Mouse (Mus musculus) gastrocnemius, postnatal 14 days (tissue): ENCODE measurements around the gene Fndc10. TPM values are rescaled to one million over a fixed set of nuclear protein-coding genes. Genes with fewer than 3 reads are reported as not detected.
"Not testable (repeated sequence)": the region's sequence is repeated elsewhere in the genome, so short reads cannot be mapped to it uniquely, and the experiment has no call there.

Experiments used
- DNase-seq: peaks from one replicate; pipeline ENCODE4 v3.0.0; 2021; ENCODE audit warnings: mixed read lengths
- intact Hi-C: fragments of 180-260 bp; cut with DNase I; formaldehyde crosslinking; loops from one replicate; pipeline ENCODE4 v1.15.1; 2025; ENCODE audit warnings: low total_unique reads
- total RNA-seq, 2 experiments: library from RNA; stranded (reverse); gene quantifications; 2 replicates each; pipeline ENCODE4 v1.2.3; 2021

Fndc10 gene
- total RNA-seq, 2 experiments from 2014 or later: 2.8 to 3.9 TPM

GRCm38 (mm10) chr4:155675991-155676390 is 18.2 kb upstream of the Fndc10 start:
- DNase-seq: no peak
- intact Hi-C loops: no loop called here

- DNase-seq, intact Hi-C loops: not testable (repeated sequence)
Measured at GRCm38 (mm10) chr4:155683670-155684277, 10.4 kb upstream of the Fndc10 start.

- intact Hi-C loops: not testable (repeated sequence)
Measured at GRCm38 (mm10) chr4:155687764-155688163, 6.4 kb upstream of the Fndc10 start.

GRCm38 (mm10) chr4:155690571-155691375 is 3.4 kb upstream of the Fndc10 start:
- intact Hi-C loops: no loop called here

More at GRCm38 (mm10) chr4:155687764-155688163, 6.4 kb upstream of the Fndc10 start:
- not testable (repeated sequence) for DNase-seq

GRCm38 (mm10) chr4:155692421-155692820 is 1.7 kb upstream of the Fndc10 start:
- no peak for DNase-seq
- intact Hi-C loops: no loop called here

More at GRCm38 (mm10) chr4:155690571-155691375, 3.4 kb upstream of the Fndc10 start:
- DNase-seq: no peak

- peak; percentile 63 for DNase-seq
- intact Hi-C loops: no loop called here
Measured at GRCm38 (mm10) chr4:155694482-155695401, 600 bp downstream of the Fndc10 start.

- DNase-seq: no peak
- intact Hi-C loops: no loop called here
Measured at GRCm38 (mm10) chr4:155695531-155696062, 1.5 kb downstream of the Fndc10 start.

- no peak for DNase-seq
- intact Hi-C loops: no loop called here
Measured at GRCm38 (mm10) chr4:155696261-155697255, 2.4 kb downstream of the Fndc10 start.

GRCm38 (mm10) chr4:155700425-155700824 is 6.3 kb downstream of the Fndc10 start:
- no peak for DNase-seq
- intact Hi-C loops: no loop called here

- intact Hi-C loops: no loop called here
Measured at GRCm38 (mm10) chr4:155703425-155703929, 9.3 kb downstream of the Fndc10 start.

GRCm38 (mm10) chr4:155704721-155705591 is 10.8 kb downstream of the Fndc10 start, which contains the start of gene Ssu72:
Gene Ssu72, plus strand, starts transcription at chr4:155704800.
- peak; percentile 92 for DNase-seq
- intact Hi-C loops: no loop called here

More at GRCm38 (mm10) chr4:155703425-155703929, 9.3 kb downstream of the Fndc10 start:
- DNase-seq: no peak

- intact Hi-C loops: no loop called here
- DNase-seq: peak; percentile 37
Measured at GRCm38 (mm10) chr4:155705592-155705929, 11.4 kb downstream of the Fndc10 start.

GRCm38 (mm10) chr4:155708582-155708981 is 14.4 kb downstream of the Fndc10 start:
- no peak for DNase-seq
- intact Hi-C loops: no loop called here

GRCm38 (mm10) chr4:155708988-155709387 is 14.8 kb downstream of the Fndc10 start:
- intact Hi-C loops: no loop called here

GRCm38 (mm10) chr4:155710521-155711252 is 16.5 kb downstream of the Fndc10 start:
- no peak for DNase-seq
- intact Hi-C loops: no loop called here

More at GRCm38 (mm10) chr4:155708988-155709387, 14.8 kb downstream of the Fndc10 start:
- no peak for DNase-seq

GRCm38 (mm10) chr4:155721668-155722083 is 27.5 kb downstream of the Fndc10 start:
- DNase-seq: no peak
- intact Hi-C loops: loop anchor here (5.0 kb wide), 1 partner anchor 46 kb away; no protein-coding TSS in a partner anchor
